Mouse (Mus musculus) forebrain, embryonic 11.5 days (tissue): ENCODE data around the gene Sh3pxd2a. TPM values are rescaled to one million over a fixed set of nuclear protein-coding genes. Genes with fewer than 3 reads are reported as not detected.

ENCODE experiments used
- ATAC-seq: fragments of 200-750 bp; cut with Nextera tagmentation; replicated peaks from 2 replicates; pipeline ENCODE4 v1.8.0; 2017; ENCODE audit warnings: moderate TSS enrichment; ENCODE audit not compliant: low FRiP score
- DNase-seq: peaks from one replicate; pipeline ENCODE4 v3.0.0-alpha.2; 2017; ENCODE audit warnings: low spot score
- H3K27ac ChIP-seq: fragments of 300-500 bp; sonication (generic); 2 replicates; pipeline ENCODE4 v1.5.1; 2014; ENCODE audit warnings: low read depth, low read length
- H3K27me3 ChIP-seq: fragments of 300-500 bp; sonication (generic); 2 replicates; pipeline ENCODE4 v1.6.1; 2014; ENCODE audit warnings: mild to moderate bottlenecking, low read length, mixed read lengths; ENCODE audit not compliant: control insufficient read depth, insufficient read depth
- H3K36me3 ChIP-seq: fragments of 300-500 bp; sonication (generic); 2 replicates; pipeline ENCODE4 v1.6.1; 2014; ENCODE audit warnings: mild to moderate bottlenecking, low read length, moderate library complexity, mixed read lengths; ENCODE audit not compliant: control insufficient read depth, insufficient read depth
- H3K4me1 ChIP-seq: fragments of 300-500 bp; sonication (generic); replicated peaks from 2 replicates; pipeline ENCODE4 v1.6.1; 2014; ENCODE audit warnings: low read length, mixed read lengths; ENCODE audit not compliant: control insufficient read depth, insufficient read depth
- H3K4me2 ChIP-seq: fragments of 300-500 bp; sonication (generic); 2 replicates; pipeline ENCODE4 v1.6.1; 2014; ENCODE audit warnings: low read depth, mild to moderate bottlenecking, low read length, moderate library complexity, mixed read lengths; ENCODE audit not compliant: severe bottlenecking
- H3K4me3 ChIP-seq: fragments of 300-500 bp; sonication (generic); 2 replicates; pipeline ENCODE4 v1.5.1; 2014; ENCODE audit warnings: low read depth, low read length
- H3K9ac ChIP-seq: fragments of 300-500 bp; sonication (generic); 2 replicates; pipeline ENCODE4 v1.6.1; 2014; ENCODE audit warnings: low read length
- H3K9me3 ChIP-seq: fragments of 300-500 bp; sonication (generic); 2 replicates; pipeline ENCODE4 v1.6.1; 2016; ENCODE audit warnings: low read length, mixed read lengths; ENCODE audit not compliant: control insufficient read depth
- WGBS: fragments of 180-500 bp; shearing (Covaris S2); extraction: QIAGEN DNeasy Blood & Tissue Kit; methylation state at CpG from one replicate; pipeline ENCODE4 v1.1.7; 2014; 5-methylcytosine and 5-hydroxymethylcytosine counted together
- polyA plus RNA-seq: library from polyadenylated mRNA; unstranded; fragments of >200 nt; fragmentation: Nextera tagmentation; extraction: Ambion mirVana; gene quantifications from 2 replicates; pipeline ENCODE4 v1.2.1, GENCODE M21; 2014

Gene Sh3pxd2a
- polyA plus RNA-seq, 1 experiment from 2014 or later = 5.2 TPM

DNA sequence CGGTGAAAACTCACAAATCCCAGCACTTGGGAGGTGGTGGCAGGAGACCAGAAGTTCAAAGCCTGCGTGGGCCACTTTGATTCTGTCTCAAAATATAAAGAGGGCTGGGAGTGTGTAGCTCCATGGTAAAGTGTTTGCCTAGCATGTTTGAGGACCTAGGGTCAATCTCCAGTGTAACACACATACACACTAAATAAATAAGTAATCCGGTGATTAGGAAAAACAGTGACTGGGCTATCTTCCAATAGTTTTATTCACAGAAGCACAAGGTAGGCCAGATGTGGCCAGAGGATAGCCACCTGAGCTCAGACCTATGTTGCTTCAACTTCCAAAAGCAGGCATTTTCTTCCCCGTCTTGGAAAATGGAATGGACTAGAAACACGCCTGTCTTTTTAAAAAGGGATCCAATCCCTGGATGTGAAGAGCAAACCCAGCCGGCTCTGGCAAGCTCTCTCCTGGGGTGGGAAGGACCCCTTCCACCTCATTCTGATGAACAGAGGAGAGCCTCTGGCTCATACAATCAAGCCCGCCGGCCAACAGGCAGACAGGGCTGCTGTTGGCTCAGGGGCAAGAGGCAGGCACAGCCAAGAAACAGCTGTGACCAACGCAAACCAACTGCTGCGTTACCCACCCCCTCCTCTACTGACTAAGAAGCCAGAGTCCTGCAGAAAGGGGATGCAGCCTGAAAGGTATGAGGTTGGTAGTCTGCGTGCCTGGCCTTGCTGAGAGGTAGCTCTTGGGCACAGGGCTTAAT is 140.9 kb downstream of the Sh3pxd2a start:
- H3K4me3 ChIP-seq = no peak overlapping the region
- DNase-seq = no peak
- H3K4me2 ChIP-seq = no peak overlapping the region
- no peaks in the 10 kb centered on the region for H3K27me3 ChIP-seq
- no peak overlapping the region for H3K27ac ChIP-seq
- no peaks in the 10 kb centered on the region for H3K9me3 ChIP-seq
- no peak overlapping the region for H3K9ac ChIP-seq
- WGBS = 68% methylated on average over 11 of the region's 11 CpGs
- peaks cover 16% of the 10 kb centered on the region for H3K4me1 ChIP-seq
- ATAC-seq = no peak
- H3K36me3 ChIP-seq = no peaks in the 10 kb centered on the region

DNA sequence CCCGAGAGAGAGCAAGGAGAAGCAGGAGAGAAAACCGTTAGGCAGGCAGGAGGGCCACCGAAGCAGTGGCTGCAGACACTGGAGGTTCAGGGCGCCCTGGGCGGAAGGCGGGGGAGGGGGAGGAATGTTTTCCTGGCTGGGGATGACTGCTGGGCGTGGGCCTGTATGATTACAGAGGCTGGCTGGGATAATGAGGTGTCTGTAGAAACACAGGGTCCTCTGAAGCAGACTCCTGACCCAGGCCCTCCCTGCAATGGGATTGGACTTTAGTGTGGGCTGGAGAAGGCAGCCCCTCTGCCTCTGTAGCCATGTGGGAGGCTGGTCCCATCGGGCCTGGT is 143.9 kb downstream of the Sh3pxd2a start:
- Histone ChIP-seq H3K4me3 (no peak overlapping the region), H3K27me3 (no peaks in the 10 kb centered on the region), H3K9me3 (no peaks in the 10 kb centered on the region), H3K4me1 (peaks cover 4% of the 10 kb centered on the region), H3K9ac (no peak overlapping the region), H3K27ac (no peak overlapping the region), H3K4me2 (no peak overlapping the region), H3K36me3 (no peaks in the 10 kb centered on the region)
- ATAC-seq (no peak), DNase-seq (no peak)
- WGBS = 27% methylated on average over 8 of the region's 8 CpGs

DNA sequence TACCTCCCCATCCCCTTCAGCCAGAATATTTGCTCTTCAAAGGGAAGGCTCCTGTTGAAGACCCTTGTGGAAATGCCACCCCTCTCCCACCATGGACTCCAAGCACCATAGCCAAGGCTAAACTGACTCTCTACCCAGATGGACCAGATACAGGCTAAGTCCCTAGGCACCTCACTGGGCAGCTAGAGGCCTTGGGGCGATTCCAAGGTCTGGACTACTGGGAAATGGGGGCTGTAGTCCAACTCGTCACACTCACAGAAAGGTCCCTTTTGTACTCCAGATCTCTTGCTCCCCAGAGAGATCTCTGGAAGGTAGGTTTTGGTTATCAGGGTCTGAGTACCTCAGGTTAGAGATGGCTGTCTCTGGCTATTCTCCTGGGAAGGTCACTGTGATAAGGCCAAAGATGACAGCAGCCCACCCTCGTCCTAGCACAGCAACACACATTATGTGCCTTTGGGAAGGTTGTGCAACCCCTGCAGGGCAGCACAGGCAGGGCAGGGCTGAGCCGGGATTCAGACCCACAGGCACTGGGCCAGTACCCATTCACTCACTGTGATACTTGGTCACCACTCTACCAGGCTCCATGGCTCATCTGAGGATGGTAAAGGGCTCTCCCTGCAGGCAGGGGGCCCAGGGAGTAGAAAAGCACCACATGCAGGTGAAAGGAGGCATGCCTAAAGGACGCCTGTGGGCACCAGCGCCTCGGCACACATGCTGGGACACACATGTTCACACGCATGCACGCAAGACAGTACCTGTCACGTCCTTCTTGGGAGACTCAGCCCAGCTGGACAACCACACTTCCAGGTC is 144.5 kb downstream of the Sh3pxd2a start:
- Histone ChIP-seq H3K9ac (no peak overlapping the region), H3K4me1 (peaks cover 9% of the 10 kb centered on the region), H3K27me3 (no peaks in the 10 kb centered on the region), H3K4me3 (no peak overlapping the region), H3K4me2 (no peak overlapping the region), H3K27ac (no peak overlapping the region), H3K9me3 (no peaks in the 10 kb centered on the region), H3K36me3 (no peaks in the 10 kb centered on the region)
- DNase-seq (no peak), ATAC-seq (no peak)
- 64% methylated on average over 10 of the region's 10 CpGs for WGBS

- Histone ChIP-seq H3K4me2 (no peak overlapping the region), H3K9ac (no peak overlapping the region), H3K4me3 (no peak overlapping the region), H3K27me3 (no peaks in the 10 kb centered on the region), H3K27ac (no peak overlapping the region), H3K9me3 (no peaks in the 10 kb centered on the region), H3K36me3 (no peaks in the 10 kb centered on the region), H3K4me1 (peaks cover 15% of the 10 kb centered on the region)
- ATAC-seq (no peak), DNase-seq (no peak)
- 85% methylated on average over 8 of the region's 8 CpGs for WGBS
Observed at GRCm38 (mm10) chr19:47319061-47319460, 145.1 kb downstream of the Sh3pxd2a start.

DNA sequence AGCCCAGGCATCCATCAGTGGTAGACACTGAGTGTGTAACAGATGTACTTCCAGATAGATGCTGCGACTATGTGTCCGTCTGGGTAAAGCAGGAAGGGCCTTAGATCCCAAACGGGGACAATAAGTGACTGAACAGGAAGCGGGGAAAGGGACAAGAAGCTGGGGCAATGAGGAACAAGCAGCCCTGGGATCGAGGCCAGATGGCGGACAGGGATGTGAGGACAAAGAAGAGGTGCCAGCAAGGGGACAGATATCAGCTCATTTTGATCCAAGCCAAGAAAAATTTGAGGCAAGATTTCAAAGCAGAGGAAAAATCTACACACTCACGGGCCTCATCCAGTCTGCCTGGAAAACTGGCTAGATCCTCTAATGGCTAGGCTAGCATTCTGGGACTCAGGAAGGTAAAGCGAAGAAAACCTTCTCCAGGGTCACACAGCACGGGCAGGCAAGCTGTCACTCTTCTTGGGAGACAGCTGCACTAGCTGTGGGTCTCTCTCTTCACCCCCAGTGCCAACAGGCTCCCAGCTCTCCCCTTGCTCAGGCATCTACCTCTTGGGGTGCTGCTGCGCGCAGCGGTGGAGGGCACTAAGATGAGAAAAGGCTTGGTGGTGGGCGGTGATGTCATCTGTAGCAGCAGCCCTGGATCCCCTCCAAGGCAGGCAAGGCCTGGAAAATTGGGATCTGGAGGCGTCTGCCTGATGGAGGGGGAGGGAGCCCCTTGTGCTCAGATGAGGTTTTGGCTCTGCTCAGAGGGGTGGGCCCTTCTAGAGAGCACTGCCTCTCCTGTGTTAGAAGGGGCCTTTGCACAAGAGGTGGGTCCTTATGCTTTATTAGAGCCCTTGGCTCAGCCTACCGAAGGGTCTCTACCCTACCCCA is 146.9 kb downstream of the Sh3pxd2a start:
- no peak overlapping the region for H3K4me3 ChIP-seq
- peaks cover 23% of the 10 kb centered on the region for H3K4me1 ChIP-seq
- no peak overlapping the region for H3K27ac ChIP-seq
- WGBS = 66% methylated on average over 15 of the region's 15 CpGs
- peak; percentile 50 for DNase-seq
- no peaks in the 10 kb centered on the region for H3K27me3 ChIP-seq
- H3K4me2 ChIP-seq = no peak overlapping the region
- no peak for ATAC-seq
- H3K36me3 ChIP-seq = no peaks in the 10 kb centered on the region
- no peak overlapping the region for H3K9ac ChIP-seq
- H3K9me3 ChIP-seq = no peaks in the 10 kb centered on the region

DNA sequence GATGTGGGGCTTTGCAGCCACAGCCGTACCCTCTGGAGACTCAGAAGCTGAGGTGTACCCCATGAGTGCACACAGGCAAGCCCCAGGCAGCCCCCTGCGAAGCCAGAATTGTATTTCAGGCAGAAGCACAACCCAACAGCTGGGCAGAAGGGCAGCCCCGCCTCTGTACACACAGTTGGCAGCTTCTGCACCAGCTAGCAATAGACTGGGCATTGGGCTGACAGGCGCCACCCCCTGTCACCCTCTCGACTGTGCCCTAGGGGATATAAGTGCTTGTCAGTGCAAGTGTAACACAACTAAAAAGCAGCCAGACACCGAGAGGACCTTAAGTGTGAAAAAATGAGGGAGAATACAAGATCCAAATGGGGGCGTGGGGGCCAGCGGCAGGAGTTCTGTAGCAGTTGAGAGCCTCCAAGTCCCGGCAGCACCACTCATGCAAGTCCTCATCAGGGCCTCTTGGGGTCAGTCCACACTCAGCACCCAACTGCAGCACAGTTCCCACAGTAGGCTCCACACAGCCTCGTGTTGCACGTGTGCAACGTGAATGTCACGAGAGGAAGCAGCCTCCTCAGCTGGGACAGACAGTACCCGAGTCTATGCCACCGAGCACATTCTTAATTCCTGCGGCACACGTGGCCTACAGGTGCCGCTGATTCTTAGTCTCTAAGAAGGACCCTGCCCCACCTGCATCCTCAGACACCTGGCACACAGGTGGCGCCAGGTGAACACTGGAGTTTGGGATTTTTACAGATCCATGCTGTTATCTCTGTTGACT is 147.7 kb downstream of the Sh3pxd2a start:
- WGBS = 71% methylated on average over 19 of the region's 19 CpGs
- H3K36me3 ChIP-seq = no peaks in the 10 kb centered on the region
- ATAC-seq (no peak), DNase-seq (peak; percentile 47)
- H3K4me3 ChIP-seq = no peak overlapping the region
- no peaks in the 10 kb centered on the region for H3K9me3 ChIP-seq
- no peak overlapping the region for H3K4me2 ChIP-seq
- H3K27ac ChIP-seq = no peak overlapping the region
- H3K4me1 ChIP-seq = peaks cover 23% of the 10 kb centered on the region
- H3K27me3 ChIP-seq = no peaks in the 10 kb centered on the region
- H3K9ac ChIP-seq = no peak overlapping the region

- H3K27me3 ChIP-seq = no peaks in the 10 kb centered on the region
- H3K36me3 ChIP-seq = no peaks in the 10 kb centered on the region
- H3K4me1 ChIP-seq = peaks cover 23% of the 10 kb centered on the region
- no peak overlapping the region for H3K4me2 ChIP-seq
- no peaks in the 10 kb centered on the region for H3K9me3 ChIP-seq
- 5% methylated on average over 1 of the region's 1 CpGs for WGBS
- H3K27ac ChIP-seq = no peak overlapping the region
- DNase-seq = no peak
- no peak for ATAC-seq
- H3K4me3 ChIP-seq = no peak overlapping the region
- H3K9ac ChIP-seq = no peak overlapping the region
Observed at GRCm38 (mm10) chr19:47315917-47316265, 148.3 kb downstream of the Sh3pxd2a start.
